Mouse (Mus musculus) MEL (cell line): Measurements from ENCODE around the gene Mrvi1. TPM values are rescaled to one million over a fixed set of nuclear protein-coding genes. Genes with fewer than 3 reads are reported as not detected.

Experiments used
- DNase-seq: peaks from one replicate; pipeline ENCODE4 v3.0.0; 2011; ENCODE audit warnings: low read depth, low spot score
- H3K27ac ChIP-seq: 2 replicates; pipeline ENCODE4 v1.5.1; 2012; ENCODE audit warnings: low read depth, mild to moderate bottlenecking, control low read depth, low read length, moderate library complexity; ENCODE audit not compliant: control insufficient read depth
- H3K27me3 ChIP-seq, 2 experiments: fragments of 150-350 bp in 1 of 2; sonication (generic) in 1 of 2; 2 replicates each; pipeline ENCODE4 v1.6.1; 2012; ENCODE audit warnings: low read length in 2 of 2, mild to moderate bottlenecking in 2 of 2, improper control_type of control experiment in 1 of 2, moderate library complexity in 1 of 2; ENCODE audit not compliant: insufficient read depth in 2 of 2, control insufficient read depth in 1 of 2
- H3K36me3 ChIP-seq, 2 experiments: 2 replicates each; pipeline ENCODE4 v1.6.1; 2012 to 2014; ENCODE audit warnings: low read length in 2 of 2, improper control_type of control experiment in 1 of 2, inconsistent platforms in 1 of 2, mild to moderate bottlenecking in 1 of 2; ENCODE audit not compliant: insufficient read depth in 2 of 2, control insufficient read depth in 1 of 2
- H3K4me1 ChIP-seq, 2 experiments: fragments of 150-350 bp in 1 of 2; sonication (generic) in 1 of 2; 2 replicates each; pipeline ENCODE4 v1.6.1; 2012; ENCODE audit warnings: low read length in 2 of 2, improper control_type of control experiment in 1 of 2, mild to moderate bottlenecking in 1 of 2; ENCODE audit not compliant: insufficient read depth in 2 of 2, control insufficient read depth in 1 of 2
- H3K4me3 ChIP-seq, 2 experiments: fragments of 150-350 bp in 1 of 2; sonication (generic) in 1 of 2; 2 replicates each; pipeline ENCODE4 v1.5.1; 2012; ENCODE audit warnings: low read depth in 2 of 2, low read length in 2 of 2, mild to moderate bottlenecking in 2 of 2, moderate library complexity in 2 of 2, control low read depth in 1 of 2, improper control_type of control experiment in 1 of 2; ENCODE audit not compliant: control insufficient read depth in 1 of 2, insufficient read depth in 1 of 2
- H3K79me2 ChIP-seq: 2 replicates; pipeline ENCODE4 v1.6.1; 2012; ENCODE audit warnings: mild to moderate bottlenecking, low read length, moderate library complexity; ENCODE audit not compliant: control insufficient read depth, poor library complexity, insufficient read depth
- H3K9ac ChIP-seq: 2 replicates; pipeline ENCODE4 v1.6.1; 2012; ENCODE audit warnings: low read depth, mild to moderate bottlenecking, control low read depth, low read length, moderate library complexity; ENCODE audit not compliant: control insufficient read depth, poor library complexity, severe bottlenecking
- H3K9me3 ChIP-seq: fragments of 150-350 bp; sonication (generic); replicated peaks from 2 replicates; pipeline ENCODE4 v1.6.1; 2012; ENCODE audit warnings: mild to moderate bottlenecking, low read length, improper control_type of control experiment, moderate library complexity; ENCODE audit not compliant: insufficient read depth
- CHD1 ChIP-seq: IDR thresholded peaks from 2 replicates; pipeline ENCODE4 v1.6.1; 2012; ENCODE audit warnings: low read depth, mild to moderate bottlenecking, inconsistent platforms, low read length, improper control_type of control experiment
- CHD2 ChIP-seq: IDR thresholded peaks from 2 replicates; pipeline ENCODE4 v1.6.1; 2011; ENCODE audit warnings: low read length, improper control_type of control experiment
- E2F4 ChIP-seq: IDR thresholded peaks from 2 replicates; pipeline ENCODE4 v1.6.1; 2011; ENCODE audit warnings: low read depth, low read length, improper control_type of control experiment, borderline replicate concordance
- ELF1 ChIP-seq: IDR thresholded peaks from 2 replicates; pipeline ENCODE4 v1.6.1; 2014; ENCODE audit warnings: low read depth, mild to moderate bottlenecking, inconsistent platforms, low read length, improper control_type of control experiment, moderate library complexity
- EP300 ChIP-seq, 2 experiments: IDR thresholded peaks; 2 replicates each; pipeline ENCODE4 v1.6.1; 2011; ENCODE audit warnings: improper control_type of control experiment in 2 of 2, low read length in 2 of 2, low read depth in 1 of 2, mild to moderate bottlenecking in 1 of 2
- GABPA ChIP-seq: IDR thresholded peaks from 2 replicates; pipeline ENCODE4 v1.6.1; 2012; ENCODE audit warnings: low read depth, mild to moderate bottlenecking, inconsistent platforms, low read length, improper control_type of control experiment, moderate library complexity
- GATA1 ChIP-seq: IDR thresholded peaks from 2 replicates; pipeline ENCODE4 v1.6.1; 2011; ENCODE audit warnings: low read depth, low read length, improper control_type of control experiment
- HCFC1 ChIP-seq: IDR thresholded peaks from 2 replicates; pipeline ENCODE4 v1.6.1; 2012; ENCODE audit warnings: low read depth, mild to moderate bottlenecking, inconsistent platforms, low read length, improper control_type of control experiment, moderate library complexity
- KAT2A ChIP-seq: conservative IDR thresholded peaks from 2 replicates; pipeline ENCODE4 v1.6.1; 2012; ENCODE audit warnings: low read depth, low read length, improper control_type of control experiment, inconsistent platforms
- MAFK ChIP-seq: IDR thresholded peaks from 2 replicates; pipeline ENCODE4 v1.6.1; 2011; ENCODE audit warnings: low read depth, mild to moderate bottlenecking, low read length, improper control_type of control experiment, borderline replicate concordance
- MEF2A ChIP-seq: IDR thresholded peaks from 2 replicates; pipeline ENCODE4 v1.6.1; 2014; ENCODE audit warnings: low read depth, mild to moderate bottlenecking, inconsistent platforms, low read length, improper control_type of control experiment; ENCODE audit not compliant: poor library complexity, insufficient replicate concordance, severe bottlenecking; ENCODE audit errors: extremely low read depth
- MXI1 ChIP-seq: IDR thresholded peaks from 2 replicates; pipeline ENCODE4 v1.6.1; 2011; ENCODE audit warnings: mild to moderate bottlenecking, low read depth, low read length, improper control_type of control experiment
- MYB ChIP-seq: IDR thresholded peaks from 2 replicates; pipeline ENCODE4 v1.6.1; 2011; ENCODE audit warnings: mild to moderate bottlenecking, low read depth, low read length, improper control_type of control experiment
- MYC ChIP-seq: IDR thresholded peaks from 2 replicates; pipeline ENCODE4 v1.6.1; 2011; ENCODE audit warnings: low read depth, mild to moderate bottlenecking, low read length, improper control_type of control experiment, moderate library complexity
- NELFE ChIP-seq: IDR thresholded peaks from 2 replicates; pipeline ENCODE4 v1.6.1; 2011; ENCODE audit warnings: low read depth, low read length, improper control_type of control experiment
- NRF1 ChIP-seq: IDR thresholded peaks from 2 replicates; pipeline ENCODE4 v1.6.1; 2014; ENCODE audit warnings: low read depth, mild to moderate bottlenecking, inconsistent platforms, low read length, improper control_type of control experiment, moderate library complexity; ENCODE audit not compliant: poor library complexity, insufficient read depth, severe bottlenecking
- POLR2AphosphoS2 ChIP-seq: IDR thresholded peaks from 2 replicates; pipeline ENCODE4 v1.6.1; 2011; ENCODE audit warnings: low read length, improper control_type of control experiment
- POLR2AphosphoS5 ChIP-seq: IDR thresholded peaks from 2 replicates; pipeline ENCODE4 v1.6.1; 2012; ENCODE audit warnings: low read depth, borderline replicate concordance, mild to moderate bottlenecking, inconsistent platforms, low read length, moderate library complexity, mixed read lengths
- SMC3 ChIP-seq: IDR thresholded peaks from 2 replicates; pipeline ENCODE4 v1.6.1; 2011; ENCODE audit warnings: low read depth, low read length, improper control_type of control experiment
- TBP ChIP-seq: IDR thresholded peaks from 2 replicates; pipeline ENCODE4 v1.8.0; 2011; ENCODE audit warnings: low read depth, low read length, improper control_type of control experiment
- UBTF ChIP-seq: IDR thresholded peaks from 2 replicates; pipeline ENCODE4 v1.6.1; 2012; ENCODE audit warnings: low read depth, mild to moderate bottlenecking, inconsistent platforms, low read length, improper control_type of control experiment, moderate library complexity, borderline replicate concordance; ENCODE audit not compliant: insufficient read depth
- USF1 ChIP-seq: IDR thresholded peaks from 2 replicates; pipeline ENCODE4 v1.6.1; 2014; ENCODE audit warnings: low read depth, mild to moderate bottlenecking, inconsistent platforms, low read length, improper control_type of control experiment, moderate library complexity
- USF2 ChIP-seq, 2 experiments: IDR thresholded peaks; 2 replicates each; pipeline ENCODE4 v1.6.1; 2011 to 2012; ENCODE audit warnings: improper control_type of control experiment in 2 of 2, low read length in 2 of 2, borderline replicate concordance in 1 of 2, inconsistent platforms in 1 of 2, low read depth in 1 of 2, mild to moderate bottlenecking in 1 of 2; ENCODE audit not compliant: insufficient read depth in 1 of 2
- ZC3H11A ChIP-seq: IDR thresholded peaks from 2 replicates; pipeline ENCODE4 v1.6.1; 2012; ENCODE audit warnings: low read depth, mild to moderate bottlenecking, inconsistent platforms, low read length, improper control_type of control experiment
- ZKSCAN1 ChIP-seq: IDR thresholded peaks from 2 replicates; pipeline ENCODE4 v1.6.1; 2012; ENCODE audit warnings: low read depth, mild to moderate bottlenecking, inconsistent platforms, low read length, improper control_type of control experiment, moderate library complexity
- ZMIZ1 ChIP-seq: IDR thresholded peaks from 2 replicates; pipeline ENCODE4 v1.6.1; 2012; ENCODE audit warnings: low read depth, mild to moderate bottlenecking, inconsistent platforms, low read length, improper control_type of control experiment, moderate library complexity
- polyA plus RNA-seq, 2 experiments: library from polyadenylated mRNA; stranded (reverse) in 1 of 2; unstranded in 1 of 2; fragments of >175 nt in 1 of 2; fragments of >200 nt in 1 of 2; gene quantifications; 2 replicates each; pipeline versions ENCODE4 v1.2.1 to v1.2.4; 2012; ENCODE audit warnings: low replicate concordance in 2 of 2, low read depth in 1 of 2; ENCODE audit not compliant: insufficient read length in 2 of 2, insufficient read depth in 1 of 2, missing spikeins in 1 of 2
- total RNA-seq: library from RNA; depleted of rRNA; stranded (reverse); fragments of 300-350 nt; gene quantifications from 2 replicates; pipeline ENCODE4 v1.2.3, GENCODE M21; 2012

The Mrvi1 gene
- total and polyA plus RNA-seq, 3 experiments, result 0.19 to 0.92 TPM; not detected in 1

DNA sequence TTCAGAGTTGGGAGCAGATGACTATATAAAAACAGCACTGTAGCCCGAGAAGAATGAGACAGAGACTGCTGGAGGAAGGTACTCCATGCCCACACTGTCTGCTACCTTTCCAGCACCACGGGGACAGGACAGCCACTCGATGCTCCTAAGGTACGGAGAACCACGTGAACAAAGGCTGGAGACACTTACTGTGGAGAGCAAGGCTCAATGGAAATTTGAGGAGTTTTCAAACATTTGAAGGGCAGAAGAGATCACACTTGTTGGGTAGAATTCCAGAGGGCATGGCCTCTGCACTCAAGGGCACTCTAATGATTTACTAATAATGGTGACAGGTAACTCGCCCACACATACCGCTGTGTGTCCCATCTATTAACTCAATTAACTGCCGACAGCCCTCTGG lies 159.2 kb downstream of the Mrvi1 start:
- Histone ChIP-seq H3K9ac (no peak overlapping the region), H3K36me3 (peaks cover 8 to 28% of the 10 kb centered on the region in 2 experiments), H3K79me2 (no peaks in the 10 kb centered on the region), H3K27me3 (no peaks in the 10 kb centered on the region), H3K4me3 (no peak overlapping the region), H3K9me3 (no peaks in the 10 kb centered on the region), H3K27ac (peak overlapping the region; percentile 33; the same call in 1 of the 2 replicates), H3K4me1 (peaks cover 21 to 28% of the 10 kb centered on the region in 2 experiments)
- no peak for TF ChIP-seq USF1
- TF ChIP-seq ELF1, result no peak
- no peak for TF ChIP-seq CHD1
- no peak for TF ChIP-seq MEF2A
- no peak for TF ChIP-seq MXI1
- TF ChIP-seq GABPA, result no peak
- TF ChIP-seq TBP, result no peak
- no peak for TF ChIP-seq HCFC1
- no peak for TF ChIP-seq ZC3H11A
- no peak for TF ChIP-seq MAFK
- no peak for TF ChIP-seq POLR2AphosphoS2
- TF ChIP-seq USF2 (IDR thresholded peaks at IDR 0.05; ENCODE audit: borderline replicate concordance in 1 of 2, insufficient read depth in 1 of 2, low read depth in 1 of 2, low read length in 2 of 2), result no peak
- no peak for TF ChIP-seq ZKSCAN1
- no peak for TF ChIP-seq EP300 (IDR thresholded peaks at IDR 0.05; ENCODE audit: low read depth in 1 of 2, low read length in 2 of 2)
- no peak for TF ChIP-seq KAT2A
- no peak for TF ChIP-seq NELFE
- no peak for DNase-seq

DNA sequence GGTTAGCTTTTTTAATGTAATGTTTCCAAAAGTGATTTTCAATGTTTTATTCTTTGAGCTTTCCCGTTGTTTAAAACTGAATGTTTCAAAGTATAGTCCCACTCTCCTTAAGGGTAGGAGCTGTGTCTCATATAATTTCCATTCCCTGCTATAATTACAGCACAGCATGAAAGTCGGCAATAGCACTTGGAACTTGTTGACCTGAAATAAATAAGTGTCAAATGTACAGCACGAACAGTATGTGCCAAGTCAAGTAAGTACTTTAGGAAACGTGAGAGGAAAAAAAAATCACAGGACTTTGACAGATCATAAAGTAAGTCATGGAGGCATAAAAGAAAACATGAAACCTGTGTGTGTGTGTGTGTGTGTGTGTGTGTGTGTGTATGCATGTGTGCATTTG lies 160.2 kb downstream of the Mrvi1 start:
- no peaks in the 10 kb centered on the region for H3K9me3 ChIP-seq
- no peak overlapping the region for H3K4me3 ChIP-seq
- H3K36me3 ChIP-seq, result peaks cover 8 to 28% of the 10 kb centered on the region in 2 experiments; a peak in 3 of 4 replicates
- no peaks in the 10 kb centered on the region for H3K79me2 ChIP-seq
- DNase-seq, result no peak
- no peaks in the 10 kb centered on the region for H3K27me3 ChIP-seq
- peaks cover 21 to 29% of the 10 kb centered on the region in 2 experiments for H3K4me1 ChIP-seq
- no peak overlapping the region for H3K27ac ChIP-seq
- no peak for TF ChIP-seq SMC3
- no peak for TF ChIP-seq MEF2A
- TF ChIP-seq TBP, result no peak
- TF ChIP-seq POLR2AphosphoS5, result no peak
- TF ChIP-seq MYC, result no peak
- TF ChIP-seq NELFE, result no peak
- TF ChIP-seq UBTF, result no peak
- TF ChIP-seq MYB, result no peak
- no peak for TF ChIP-seq MXI1
- TF ChIP-seq CHD2, result no peak
- TF ChIP-seq E2F4, result no peak
- TF ChIP-seq NRF1, result no peak
- TF ChIP-seq POLR2AphosphoS2, result no peak
- TF ChIP-seq ZMIZ1, result no peak
- TF ChIP-seq GATA1, result no peak
- no peak overlapping the region for H3K9ac ChIP-seq
